Mouse (Mus musculus): ENCODE data around the gene Trpv2.

The Trpv2 gene

DNA sequence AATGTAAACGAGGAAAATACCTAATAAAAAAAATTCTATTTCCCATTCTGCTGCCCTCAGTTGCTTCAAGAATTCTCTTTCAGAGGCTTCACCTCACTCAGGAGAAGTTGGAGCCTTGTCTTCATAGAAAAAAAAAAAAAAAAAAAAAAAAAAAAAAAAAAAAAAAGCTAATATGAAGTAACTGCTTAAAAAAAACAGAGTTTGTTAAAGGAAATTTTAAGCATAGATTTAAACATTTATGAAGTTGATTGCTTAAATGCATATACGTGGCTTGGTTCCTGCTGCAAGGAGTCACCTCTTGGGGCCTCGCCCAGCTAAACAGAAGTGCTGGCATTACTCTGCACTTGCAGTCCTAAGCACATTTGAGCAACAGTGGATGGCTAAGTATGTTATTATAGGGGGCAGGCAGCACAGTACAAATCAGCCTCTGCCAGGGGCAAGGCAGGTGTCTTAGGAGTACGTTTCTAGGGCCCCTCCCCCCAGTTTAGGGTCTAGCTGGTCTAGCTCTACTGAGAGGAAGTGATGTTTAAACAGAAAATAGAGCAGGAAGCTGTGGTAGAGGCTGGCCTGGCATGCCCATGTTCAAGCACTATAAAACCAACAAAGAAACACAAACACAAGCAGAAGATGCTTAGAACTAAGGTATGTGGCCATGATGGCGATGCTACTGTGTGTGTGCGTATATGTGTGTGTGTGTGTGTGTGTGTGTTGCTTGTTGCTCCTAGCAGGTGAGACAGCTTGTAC, at the start of gene Trpv2:
Gene Trpv2 (plus strand): TSS at position 528 of the 744 bp plus-strand sequence.
- DNase-seq (ENCODE audit: low spot score), result no peak

DNA sequence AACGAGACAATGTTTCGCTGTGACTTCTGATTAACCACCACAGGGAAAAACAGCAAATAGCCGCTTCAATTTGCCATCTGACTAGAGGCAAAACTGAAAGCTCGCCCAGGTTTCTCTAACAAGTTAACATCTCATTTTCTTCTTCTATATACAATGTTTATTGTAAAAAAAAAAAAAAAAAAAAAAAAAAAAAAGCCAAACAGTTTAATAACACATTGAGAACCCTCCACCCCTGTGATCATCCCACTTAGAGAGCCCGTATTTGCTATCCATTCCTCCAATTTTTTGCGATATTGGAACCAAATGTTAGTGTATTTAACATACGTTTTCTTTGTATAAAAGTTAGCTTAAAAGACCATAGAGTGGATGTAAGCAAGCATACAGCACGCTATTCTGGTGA, 37.2 kb upstream of the Trpv2 start:
- DNase-seq (ENCODE audit: low spot score), result no peak

DNA sequence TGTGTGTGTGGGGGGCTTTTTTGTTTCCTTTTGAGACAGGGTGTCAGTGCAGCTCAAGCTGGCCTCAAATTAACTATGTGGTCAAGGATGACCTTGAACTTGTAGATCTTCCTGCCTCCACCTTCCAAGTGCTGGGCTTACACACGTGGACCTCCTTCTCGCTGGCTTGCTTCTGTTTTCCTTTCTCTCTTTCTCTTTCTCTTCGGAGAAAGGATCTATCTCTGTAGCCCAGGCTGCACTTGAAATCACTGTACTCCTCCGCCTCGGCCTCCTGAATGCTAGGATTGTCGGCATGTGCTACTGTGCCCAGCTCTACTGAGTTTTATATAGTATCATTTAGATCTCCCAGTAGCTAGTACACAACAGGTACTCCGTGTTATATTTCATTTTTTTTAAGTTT, 36.7 kb upstream of the Trpv2 start:
- peak; percentile 20 for DNase-seq (ENCODE audit: low spot score)

DNA sequence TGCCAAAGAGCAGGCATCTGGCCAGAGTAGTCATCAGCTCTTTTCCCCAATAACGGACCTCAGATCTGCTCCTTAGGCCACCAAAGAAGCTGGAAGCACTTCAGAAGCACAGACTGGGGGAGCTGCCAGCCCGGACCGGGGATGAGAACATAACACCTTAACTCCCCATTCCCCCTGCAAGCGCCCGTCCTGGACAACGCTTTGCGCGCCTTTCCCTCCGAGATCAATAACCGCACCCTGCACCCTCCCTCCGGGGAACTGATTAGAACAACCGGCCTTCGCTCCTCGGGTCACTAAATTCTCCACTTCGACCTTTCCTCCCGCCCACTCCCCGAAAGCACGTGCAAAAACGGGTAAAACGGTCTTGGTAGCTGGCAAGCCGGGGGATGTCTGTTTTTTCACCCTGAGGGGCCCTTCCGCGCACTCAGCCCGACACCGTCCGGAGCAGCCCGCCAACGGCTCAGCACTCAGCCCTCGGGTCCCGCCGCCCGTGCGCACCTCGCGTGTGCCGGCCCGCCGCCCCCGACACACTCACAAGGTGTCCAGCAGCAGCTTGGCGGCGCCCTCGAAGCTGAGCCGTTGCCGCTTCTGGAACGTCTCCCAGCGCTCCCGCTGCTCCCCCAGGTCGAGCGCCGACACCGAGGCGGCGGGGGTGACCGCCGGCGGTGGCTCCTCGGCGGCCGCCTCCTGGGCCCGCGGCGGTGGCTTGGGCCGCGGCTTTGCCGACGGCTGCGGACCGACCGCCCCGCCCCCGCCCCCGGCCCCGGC, 35.8 kb upstream of the Trpv2 start:
- peak; percentile 68 for DNase-seq (ENCODE audit: low spot score)

DNA sequence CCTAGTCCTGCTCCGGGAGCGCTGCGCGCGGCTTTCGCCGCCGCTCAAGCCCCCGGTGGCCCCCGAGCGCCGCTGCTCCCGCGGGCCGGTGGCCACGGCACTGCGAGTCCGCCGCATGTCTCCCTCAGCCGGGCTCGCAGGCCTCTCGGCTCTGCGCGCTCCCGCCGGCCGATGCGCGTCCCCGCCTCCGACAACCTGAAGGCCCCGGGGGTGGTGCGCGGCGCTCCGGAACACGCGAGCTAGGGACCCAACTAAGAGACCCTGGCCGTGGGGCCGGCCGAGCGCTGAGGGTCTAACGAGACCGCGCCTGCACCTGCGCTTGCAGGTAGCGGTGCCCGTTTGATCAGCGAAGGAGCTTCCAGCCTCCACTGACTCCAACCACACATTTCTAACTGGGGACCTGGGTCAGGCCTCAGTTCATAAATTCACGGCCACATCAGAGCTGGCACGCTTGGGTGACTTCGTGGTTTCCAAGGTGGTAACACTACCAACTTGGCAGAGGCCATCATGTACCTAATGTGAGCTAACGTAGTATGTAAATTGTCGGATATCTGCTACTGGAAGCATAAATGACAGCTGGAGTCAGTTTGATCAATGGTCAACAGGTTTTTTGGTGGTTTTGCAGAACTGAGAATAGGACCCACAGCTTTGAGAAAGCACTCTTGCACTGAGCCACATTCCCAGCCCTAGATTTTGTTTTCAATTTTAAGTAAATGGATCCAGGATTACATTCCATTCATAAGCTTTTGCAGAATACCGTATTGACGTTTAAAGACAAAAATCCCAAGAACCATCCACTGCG, 35.0 kb upstream of the Trpv2 start, which contains the start of gene Cenpv:
Gene Cenpv (minus strand): TSS at position 173 of the 802 bp plus-strand sequence.
- peak; percentile 78 for DNase-seq (ENCODE audit: low spot score)

DNA sequence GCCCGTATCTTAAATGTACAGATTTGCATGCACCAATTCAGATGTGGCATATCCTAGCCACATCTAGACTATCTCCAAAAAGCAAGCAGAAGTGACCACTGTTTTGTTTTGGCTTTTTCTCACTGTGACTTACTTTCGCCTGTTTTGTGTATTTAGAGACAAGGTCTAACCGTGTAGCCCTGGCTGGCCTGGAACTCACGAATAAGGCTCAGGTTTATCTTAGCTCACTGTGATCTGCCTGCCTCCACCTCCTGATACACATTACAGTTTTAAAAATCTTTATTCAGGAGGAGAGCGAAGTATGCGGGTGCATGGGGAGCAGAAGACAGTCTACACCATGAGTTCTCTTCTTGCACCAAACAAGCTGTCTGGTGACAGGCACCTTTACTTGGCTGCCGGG, 34.1 kb upstream of the Trpv2 start:
- no peak for DNase-seq (ENCODE audit: low spot score)

DNA sequence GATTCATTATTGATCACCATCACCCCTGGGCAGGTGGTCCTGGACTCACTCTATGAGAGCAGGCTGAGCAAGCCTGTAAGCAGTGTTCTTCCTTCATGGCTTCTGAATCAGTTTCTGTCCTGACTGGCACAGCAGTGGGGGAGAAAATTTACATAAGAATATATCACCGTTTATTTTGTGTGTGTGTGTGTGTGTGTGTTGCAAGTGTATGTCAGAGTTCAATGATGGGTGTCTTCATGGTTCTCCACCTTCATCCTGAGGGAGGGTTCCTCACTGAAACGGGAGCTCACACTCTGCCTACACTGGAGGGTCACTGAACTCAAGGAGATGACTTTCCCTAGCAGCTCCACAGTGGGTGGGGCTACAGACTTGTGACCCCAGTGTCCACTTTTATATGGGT, 33.3 kb upstream of the Trpv2 start:
- no peak for DNase-seq (ENCODE audit: low spot score)

DNA sequence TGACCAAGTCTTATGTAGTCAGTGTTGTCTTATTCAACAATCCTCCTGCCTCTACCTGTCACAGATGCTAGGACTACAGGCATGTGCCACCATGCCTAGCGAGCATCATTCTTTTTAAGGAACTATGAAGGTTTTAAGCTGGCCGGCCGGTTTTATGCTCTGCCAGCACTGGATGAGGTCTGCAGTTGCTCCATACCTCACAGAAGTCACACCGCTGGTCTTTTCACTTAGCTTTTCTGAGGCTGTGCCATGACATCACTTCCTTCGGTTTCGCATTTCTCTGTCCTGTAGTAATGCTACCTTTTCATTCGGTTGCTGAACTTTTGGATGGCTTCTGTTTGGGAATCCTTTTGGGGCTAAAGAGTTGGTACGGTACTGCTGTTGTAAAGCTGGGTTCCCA, 32.7 kb upstream of the Trpv2 start:
- DNase-seq (ENCODE audit: low spot score), result no peak

DNA sequence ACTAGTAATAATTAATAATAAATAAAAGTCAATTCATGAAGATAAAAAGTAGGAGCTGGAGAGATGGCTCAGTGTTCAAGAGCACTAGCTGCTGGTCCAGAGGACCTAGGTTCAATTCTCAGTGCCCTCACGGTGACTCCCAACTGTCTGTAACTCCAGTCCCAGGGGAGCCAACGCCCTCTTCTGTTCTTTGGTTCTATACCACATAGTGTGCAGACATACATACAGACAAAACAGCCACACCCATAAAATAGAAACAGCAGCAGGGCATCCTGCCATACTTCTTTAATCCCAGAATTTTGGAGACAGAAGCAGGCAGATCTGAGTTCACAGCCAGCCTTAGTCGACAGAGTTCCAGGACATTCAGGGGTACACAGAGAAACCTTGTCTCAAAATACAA, 30.3 kb upstream of the Trpv2 start:
- no peak for DNase-seq (ENCODE audit: low spot score)

DNA sequence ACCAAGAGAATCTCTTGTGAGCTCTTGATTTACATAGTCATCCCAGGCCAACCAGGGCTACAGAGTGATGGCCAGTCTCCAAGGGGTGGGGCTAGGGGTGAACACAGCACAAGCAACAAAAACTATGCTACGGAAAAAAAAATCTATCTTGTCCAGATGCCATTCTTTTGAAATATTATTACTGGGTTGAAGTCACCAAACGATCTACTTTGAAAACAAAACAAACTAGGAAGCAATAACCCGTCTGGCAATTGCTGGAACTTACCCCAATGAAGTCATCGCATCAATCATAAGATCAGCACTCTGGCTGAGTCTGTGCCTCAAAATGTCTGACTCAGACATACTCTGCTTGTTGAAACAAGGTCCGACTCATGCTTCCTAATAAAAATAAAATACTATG, 24.5 kb upstream of the Trpv2 start:
- peak; percentile 54 for DNase-seq (ENCODE audit: low spot score)

DNA sequence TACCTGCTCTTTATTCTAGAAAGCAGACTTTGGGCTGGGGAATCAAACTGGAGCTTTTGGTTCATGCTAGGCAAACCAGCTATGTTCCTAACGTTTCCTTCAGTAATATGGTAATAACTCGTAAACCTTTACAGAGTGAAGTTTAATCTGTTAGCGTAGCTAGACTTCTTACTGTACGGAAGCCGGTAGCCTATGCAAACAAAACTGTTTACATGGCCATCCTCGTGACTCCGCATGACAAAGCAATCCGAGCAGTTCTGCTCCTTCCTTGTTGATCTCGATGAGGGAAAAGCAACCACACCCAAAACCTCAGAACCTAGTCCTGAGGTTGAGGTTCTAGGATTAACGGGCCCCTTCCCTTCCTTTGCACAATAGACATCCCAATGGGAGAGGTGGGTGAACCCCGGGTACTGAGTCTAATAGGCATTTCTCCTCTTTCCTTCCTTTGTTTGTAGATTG, 24.0 kb upstream of the Trpv2 start:
- peak; percentile 70 for DNase-seq (ENCODE audit: low spot score)

DNA sequence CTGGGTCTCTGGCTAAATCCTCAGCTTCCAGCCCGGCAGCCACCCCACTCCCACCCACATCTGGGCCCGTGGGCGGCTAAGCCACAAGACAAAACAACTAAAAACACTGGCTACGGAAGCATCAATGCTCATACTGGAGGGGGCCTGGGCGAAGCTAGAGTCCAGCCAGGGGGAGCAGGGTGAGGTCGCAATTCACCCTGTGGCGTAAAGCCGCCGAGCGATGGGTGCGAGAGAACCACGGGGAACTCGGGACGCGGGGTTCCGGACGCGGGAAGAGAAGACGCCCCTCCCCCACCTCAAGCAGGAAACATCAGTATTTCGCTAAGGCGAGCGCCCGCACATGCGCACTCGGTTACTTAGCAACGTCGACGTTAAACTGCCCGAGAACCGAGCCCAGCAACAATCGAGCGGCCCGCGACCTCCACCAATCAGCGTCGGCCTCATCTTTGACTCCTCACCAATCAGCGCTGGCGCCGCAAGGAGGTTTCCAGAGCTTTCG, 23.5 kb upstream of the Trpv2 start, which contains the start of gene Ubb:
Gene Ubb (plus strand): TSS at position 445 of the 499 bp plus-strand sequence.
- peak; percentile 100 for DNase-seq (ENCODE audit: low spot score)

DNA sequence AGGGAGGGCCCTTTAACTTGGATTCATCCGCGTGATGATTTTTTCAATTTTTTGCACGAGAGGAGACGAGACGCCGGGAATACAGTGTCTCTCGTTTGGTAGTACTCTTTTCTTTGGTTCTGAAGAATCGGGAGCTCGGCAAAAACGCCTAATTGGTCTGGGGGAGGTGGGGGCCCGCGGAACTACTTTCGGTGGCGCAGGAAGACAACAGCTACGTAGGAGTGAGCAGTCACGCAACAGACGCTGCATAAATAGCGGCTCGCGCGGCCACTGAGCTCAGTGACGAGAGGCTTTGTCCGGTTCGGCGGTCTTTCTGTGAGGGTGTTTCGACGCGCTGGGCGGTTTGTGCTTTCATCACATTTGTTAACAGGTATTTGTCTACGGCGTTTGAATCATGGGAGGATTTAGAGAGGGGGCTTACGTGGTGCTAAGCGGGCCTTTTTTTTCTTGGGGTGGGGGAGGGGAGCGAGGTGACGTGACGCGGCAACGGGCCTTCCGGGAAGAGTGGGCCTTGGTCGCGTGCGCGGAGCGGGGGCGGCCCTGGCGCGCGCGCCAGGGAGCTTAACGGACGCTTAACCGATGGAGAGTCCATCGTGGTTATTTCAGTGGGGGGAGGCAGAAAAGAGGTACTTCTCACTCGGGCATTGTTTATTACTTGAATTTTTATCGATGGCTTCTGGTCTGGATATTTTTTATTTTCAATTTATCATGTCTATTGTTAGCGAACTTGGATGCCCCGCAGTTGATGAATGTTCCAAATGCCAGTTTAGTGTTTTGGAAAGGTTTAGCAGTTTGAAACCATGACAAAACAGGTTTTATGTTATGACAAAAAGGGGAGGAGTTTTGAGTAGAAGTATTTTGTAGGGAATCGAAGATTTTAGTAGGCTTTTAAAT, 22.8 kb upstream of the Trpv2 start:
- peak; percentile 96 for DNase-seq (ENCODE audit: low spot score)

DNA sequence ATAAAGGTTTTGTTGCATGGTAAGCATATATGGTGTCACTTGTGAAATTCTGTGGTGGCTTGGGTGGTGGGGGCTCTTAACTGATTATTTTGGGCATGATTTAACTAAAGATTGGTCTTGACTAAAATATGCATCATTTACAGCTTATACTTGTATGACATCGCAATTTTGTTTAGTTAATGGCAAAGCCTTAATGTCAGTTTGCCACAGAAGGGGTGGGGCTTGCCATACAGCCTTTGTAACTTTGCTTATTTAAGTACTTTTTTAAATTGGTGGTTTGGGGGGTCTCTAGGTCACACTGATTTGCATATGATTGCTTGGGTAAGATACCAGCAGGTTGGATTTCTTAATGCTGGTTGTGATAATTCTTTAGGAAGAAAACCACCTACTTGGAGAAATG, 21.1 kb upstream of the Trpv2 start:
- no peak for DNase-seq (ENCODE audit: low spot score)

DNA sequence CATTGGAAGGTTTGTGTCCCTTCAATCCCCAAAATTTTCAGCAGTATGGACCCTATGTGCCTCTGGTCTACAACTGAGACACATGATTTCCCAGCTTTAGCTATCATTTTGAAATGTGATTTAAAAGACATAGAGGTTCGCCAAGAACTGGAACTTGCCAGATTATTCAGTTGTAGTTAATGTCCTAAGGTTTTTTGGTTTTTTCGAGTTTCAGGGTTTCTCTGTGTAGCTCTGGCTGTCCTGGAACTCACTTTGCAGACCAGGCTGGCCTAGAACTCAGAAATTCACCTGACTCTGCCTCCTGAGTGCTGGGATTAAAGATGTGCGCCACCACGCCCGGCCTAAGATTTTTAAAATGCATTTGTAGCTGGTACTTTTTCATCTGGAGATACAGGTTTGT, 20.7 kb upstream of the Trpv2 start:
- no peak for DNase-seq (ENCODE audit: low spot score)

DNA sequence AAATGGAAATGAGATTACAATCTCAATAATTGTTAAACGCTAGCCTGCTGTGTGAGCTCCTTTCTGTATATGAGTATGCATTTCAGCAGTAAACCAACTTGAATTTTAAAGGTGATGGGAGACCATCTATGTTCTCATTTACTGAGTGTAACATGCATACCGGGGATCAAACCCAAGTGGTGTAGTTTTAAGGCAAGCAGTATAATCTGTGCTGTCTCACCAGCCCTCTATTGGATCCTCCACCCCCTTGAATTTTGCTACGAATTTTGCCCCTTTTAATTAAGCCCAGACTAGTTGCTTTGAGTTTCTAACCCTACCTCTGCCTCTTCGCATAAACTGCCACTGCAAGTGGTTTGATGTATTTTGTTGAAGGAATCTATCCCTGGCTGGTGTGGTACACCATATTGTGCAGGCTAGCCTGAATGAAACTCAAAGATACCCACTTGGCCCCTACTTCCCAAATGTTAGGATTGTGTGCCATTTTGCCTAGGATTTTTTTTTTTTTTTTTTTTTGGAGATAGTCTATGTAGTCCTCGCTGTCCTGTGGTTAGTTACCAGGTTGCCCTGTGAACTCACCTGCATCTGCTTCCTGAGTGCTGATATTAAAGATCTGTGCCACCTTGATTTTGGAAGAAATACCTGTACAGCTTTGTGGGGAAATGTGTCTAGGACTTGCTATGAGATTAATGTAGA, 20.0 kb upstream of the Trpv2 start:
- no peak for DNase-seq (ENCODE audit: low spot score)

DNA sequence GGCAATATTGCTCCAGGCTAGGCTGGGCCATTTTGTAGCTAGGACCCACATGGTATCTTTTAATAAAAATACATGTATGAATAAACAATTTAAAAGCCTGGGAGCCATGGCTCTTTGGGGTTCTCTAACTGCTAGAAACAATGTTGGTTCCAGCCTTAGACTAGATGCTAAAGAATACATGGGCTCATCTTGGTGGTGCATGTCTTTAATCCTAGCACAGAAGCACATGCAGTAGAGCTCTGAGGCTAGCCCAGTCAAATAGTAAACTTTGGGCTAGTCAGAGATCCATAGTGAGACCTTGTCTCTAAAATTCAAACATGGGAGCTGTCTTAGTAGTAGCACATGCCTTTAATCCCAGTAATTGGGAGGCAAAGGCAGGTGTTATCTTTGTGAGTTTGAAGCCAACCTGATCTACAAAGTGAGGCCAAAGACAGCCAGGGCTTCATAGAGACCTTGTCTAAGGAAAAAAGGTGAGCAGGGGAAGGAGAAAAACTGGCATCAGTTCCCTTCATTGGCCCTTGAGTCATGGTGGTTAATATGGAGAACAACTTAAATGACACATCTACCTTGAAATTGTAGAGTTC, 19.3 kb upstream of the Trpv2 start:
- no peak for DNase-seq (ENCODE audit: low spot score)

DNA sequence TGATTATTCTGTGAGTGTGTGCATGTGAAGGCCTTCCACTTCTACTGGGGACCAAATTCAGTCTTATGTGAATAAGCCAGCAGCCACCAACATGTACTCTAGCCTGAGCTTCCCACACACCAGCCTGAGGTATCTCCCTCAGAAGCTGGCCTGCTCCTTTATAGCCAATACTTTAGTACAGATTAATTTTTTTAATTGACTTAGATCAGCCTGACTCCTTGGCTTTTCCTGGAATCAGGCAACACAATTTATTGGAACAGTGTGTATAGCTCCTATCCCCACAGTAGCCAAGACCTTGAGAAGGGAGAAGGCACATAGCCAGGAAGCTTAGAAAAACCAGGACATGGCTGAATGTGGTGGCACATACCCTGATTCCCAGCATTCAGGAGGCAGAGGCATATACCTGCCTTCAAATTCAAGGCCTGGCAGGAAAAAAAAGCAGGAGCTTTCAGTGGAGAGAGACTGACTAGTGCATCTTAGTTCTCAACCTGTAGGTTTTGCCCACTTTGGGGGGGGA, 18.3 kb upstream of the Trpv2 start:
- DNase-seq (ENCODE audit: low spot score), result no peak

DNA sequence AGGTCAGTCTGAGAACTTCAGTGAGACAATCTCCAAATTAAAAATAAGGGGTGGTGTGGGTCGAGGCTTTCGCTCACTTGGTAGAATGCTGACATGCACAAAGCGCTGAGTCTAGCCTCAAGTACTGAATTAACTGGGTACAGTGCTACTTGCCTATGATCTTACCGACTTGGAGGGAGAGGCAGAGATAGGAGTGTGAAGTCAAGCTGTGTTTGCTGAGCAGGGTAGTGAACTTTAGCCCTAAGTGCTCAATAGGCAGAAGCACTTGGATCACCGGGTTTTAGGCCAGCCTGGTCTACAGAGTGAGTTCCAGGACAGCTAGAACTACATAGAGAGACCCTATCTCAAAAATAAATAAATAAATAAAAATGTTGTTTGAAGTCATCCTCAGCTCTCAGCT, 17.1 kb upstream of the Trpv2 start:
- DNase-seq (ENCODE audit: low spot score), result no peak

DNA sequence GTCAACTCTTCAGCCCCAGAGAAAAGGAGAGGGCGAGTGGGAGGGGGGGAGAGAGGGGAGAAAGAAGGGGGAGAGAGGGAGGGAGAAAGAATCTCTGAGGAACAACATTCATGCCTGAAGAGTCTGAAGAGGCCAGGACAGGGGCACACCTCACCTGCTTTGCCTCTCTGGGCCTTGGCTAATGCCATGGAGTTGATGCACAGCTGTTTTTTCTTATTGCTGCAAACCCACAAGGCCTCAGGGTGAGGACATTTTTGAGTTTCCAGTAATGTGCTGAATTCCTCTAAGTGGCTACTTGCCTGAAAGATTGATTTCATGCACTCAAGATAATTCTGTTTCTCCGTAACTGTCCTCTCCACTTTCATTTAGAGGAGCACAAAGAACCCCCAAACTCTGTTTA, 16.1 kb upstream of the Trpv2 start:
- no peak for DNase-seq (ENCODE audit: low spot score)

All from embryo, embryonic 10 days (tissue).